Mouse (Mus musculus) layer of hippocampus, adult 6 months (tissue): ENCODE measurements around the gene Asb6. TPM values are rescaled to one million over a fixed set of nuclear protein-coding genes. Genes with fewer than 3 reads are reported as not detected.

Experiments used
- long read RNA-seq, 2 experiments: library from polyadenylated mRNA; unstranded; transcript quantifications; one replicate each; pipeline ENCODE4 v2.0.0; 2019 to 2020
- polyA plus RNA-seq: library from polyadenylated mRNA; unstranded; fragments of <200 nt; fragmentation: Nextera tagmentation; gene quantifications from 2 replicates; pipeline ENCODE4 v1.2.3, GENCODE M21; 2021

Asb6 gene
- 22.1 and 24.5 TPM in 2 replicates for polyA plus RNA-seq
- long read RNA-seq, experiment 1, full-length matches to known transcripts, result 53 of 67 reads
- long read RNA-seq, experiment 1, partial matches to known transcripts, result 6 of 67 reads
- long read RNA-seq, experiment 1, other reads (novel, unspliced or antisense), result 8 of 67 reads
- long read RNA-seq, experiment 2, full-length matches to known transcripts, result 201 of 212 reads
- long read RNA-seq, experiment 2, partial matches to known transcripts, result 3 of 212 reads
- long read RNA-seq, experiment 2, other reads (novel, unspliced or antisense), result 8 of 212 reads

GRCm38 (mm10) chr2:30830283-30830795 is at the start of gene Asb6:
Gene Asb6, minus strand, starts transcription at chr2:30830333.

GRCm38 (mm10) chr2:30834373-30835022 is 4.4 kb upstream of the Asb6 start, which contains the start of gene Prrx2:
Gene Prrx2, plus strand, starts transcription at chr2:30834972.

GRCm38 (mm10) chr2:30807648-30808295 is 22.4 kb downstream of the Asb6 start, which contains the start of gene Ntmt1:
Gene Ntmt1, plus strand, starts transcription at chr2:30807826.

GRCm38 (mm10) chr2:30803604-30804003 is 26.5 kb downstream of the Asb6 start, which contains the start of gene 1700001O22Rik:
Gene 1700001O22Rik, minus strand, starts transcription at chr2:30803661.

Other genes with a start within 250 kb of the Asb6 start
- 7.0 and 9.1 TPM in 2 replicates for gene Cstad, start 235.3 kb downstream of the Asb6 start, polyA plus RNA-seq
- gene 1700001O22Rik, start 26.7 kb downstream of the Asb6 start, polyA plus RNA-seq, result 3.2 and 5.0 TPM in 2 replicates
- 51.9 and 55.5 TPM in 2 replicates for gene Ntmt1, start 22.5 kb downstream of the Asb6 start, polyA plus RNA-seq
- 0.18 and 0.44 TPM in 2 replicates for gene Prrx2, start 4.6 kb upstream of the Asb6 start, polyA plus RNA-seq
- 1.7 and 2.3 TPM in 2 replicates for gene Ptges, start 99.5 kb upstream of the Asb6 start, polyA plus RNA-seq
- 26.2 and 28.7 TPM in 2 replicates for gene Tor1b, start 122.6 kb upstream of the Asb6 start, polyA plus RNA-seq
- gene Tor1a, start 137.6 kb upstream of the Asb6 start, polyA plus RNA-seq, result 82.1 and 84.8 TPM in 2 replicates
- gene BC005624, start 151.9 kb upstream of the Asb6 start, polyA plus RNA-seq, result 73.5 and 81.5 TPM in 2 replicates
- 32.0 and 32.1 TPM in 2 replicates for gene Usp20, start 151.9 kb upstream of the Asb6 start, polyA plus RNA-seq